Mouse (Mus musculus) T-cell, adult 2 months (primary cell): ENCODE measurements around the gene Fpr2.
A peak's percentile ranks its signal among the peaks of the same experiment; 100 is the strongest.
"Not testable (repeated sequence)": the region's sequence is repeated elsewhere in the genome, so short reads cannot be mapped to it uniquely, and the experiment has no call there.

ENCODE experiments used
- DNase-seq: peaks from one replicate; pipeline ENCODE4 v3.0.0; 2022; ENCODE audit warnings: low spot score

The Fpr2 gene

DNA sequence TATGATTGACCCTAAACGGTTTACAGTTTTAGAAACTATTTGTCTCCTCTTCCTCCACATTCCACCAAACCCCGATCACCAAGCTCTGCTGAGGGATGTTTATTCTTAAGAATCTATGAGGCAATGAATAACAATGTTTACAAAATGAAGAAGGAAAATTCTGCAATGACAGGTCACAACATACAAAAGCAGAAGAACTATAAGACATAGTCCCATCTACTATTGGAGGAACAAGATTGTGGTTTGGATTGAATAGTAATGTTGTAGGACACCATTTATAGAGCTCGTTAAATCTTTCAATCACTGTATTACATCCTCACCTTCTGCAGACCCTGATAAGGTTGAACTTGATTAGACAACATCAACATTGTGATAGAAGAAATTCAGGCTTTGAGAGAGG, 5.0 kb upstream of the Fpr2 start:
- no peak for DNase-seq

DNA sequence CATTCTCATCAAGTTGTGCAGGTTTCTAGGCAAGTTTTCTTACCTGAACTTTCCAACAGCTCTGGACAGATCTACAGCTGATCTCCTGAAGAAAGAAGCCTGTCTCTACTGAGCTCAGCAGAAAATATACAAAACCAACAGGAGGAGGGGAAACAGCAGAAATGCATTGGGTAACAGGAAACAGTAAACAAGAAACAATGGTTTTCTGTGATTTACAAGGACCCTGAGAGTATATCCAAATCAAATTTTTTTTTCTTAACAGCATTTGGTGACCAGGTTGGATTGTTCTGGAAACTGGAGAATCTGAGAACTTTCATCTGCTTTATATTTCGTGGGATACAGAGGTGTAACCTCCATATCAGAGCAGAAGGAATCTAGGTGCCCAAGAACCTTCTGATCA, 3.8 kb upstream of the Fpr2 start, which contains the start of gene Fpr1:
Fpr1 (minus strand) TSS at position 101 of the 400 bp plus-strand sequence.
- DNase-seq: no peak

DNA sequence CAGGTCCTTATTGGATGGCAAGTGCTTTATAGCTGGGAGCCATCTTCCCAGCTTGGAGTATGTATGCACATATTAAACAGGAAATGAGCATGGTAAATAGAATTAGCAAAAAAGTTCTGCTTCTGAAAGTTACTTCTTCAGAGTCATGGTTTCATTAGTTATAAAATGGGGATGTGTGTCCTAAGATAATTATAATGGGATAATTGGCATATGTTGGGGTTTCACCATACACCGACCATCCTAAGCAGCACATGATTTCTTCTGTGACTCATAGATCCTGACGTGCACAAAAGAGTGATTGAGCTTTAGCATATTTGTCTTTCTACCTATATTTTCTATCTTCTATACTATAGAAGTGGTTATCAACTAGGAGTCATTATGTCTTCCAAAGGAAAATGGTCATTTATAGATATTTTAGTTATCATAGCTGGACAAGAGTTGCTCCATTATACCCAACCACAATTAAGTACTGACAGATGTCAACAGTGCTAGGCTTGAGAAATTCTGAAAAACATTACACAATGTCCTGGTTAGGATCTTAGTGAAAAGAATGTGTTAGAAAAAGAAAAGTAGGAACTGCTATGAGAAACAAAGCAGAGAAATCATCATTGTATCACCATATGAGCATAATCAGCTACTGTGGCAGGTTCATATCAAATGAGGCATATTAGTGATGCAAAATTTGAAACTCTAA, 2.3 kb downstream of the Fpr2 start:
- no peak for DNase-seq

DNA sequence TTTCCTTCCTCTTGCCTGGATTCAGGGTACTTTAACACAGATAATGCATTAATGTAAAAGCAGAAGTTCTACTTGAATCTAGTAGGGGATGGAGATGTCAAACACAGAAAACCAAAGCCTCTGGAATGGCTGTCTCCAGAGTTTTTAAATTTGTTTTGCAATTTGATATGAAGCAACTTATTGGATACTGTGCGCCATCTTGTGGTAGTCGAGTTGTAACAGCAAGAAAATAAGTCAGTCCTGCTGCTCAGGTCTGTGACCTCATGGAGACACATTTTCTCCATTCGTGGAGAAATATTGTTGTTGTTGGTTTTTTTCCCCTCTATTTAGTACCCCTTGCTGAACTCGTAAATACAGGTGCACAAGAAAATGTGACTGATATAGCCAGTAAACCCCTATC, 8.4 kb downstream of the Fpr2 start:
- DNase-seq: peak; percentile 23

DNA sequence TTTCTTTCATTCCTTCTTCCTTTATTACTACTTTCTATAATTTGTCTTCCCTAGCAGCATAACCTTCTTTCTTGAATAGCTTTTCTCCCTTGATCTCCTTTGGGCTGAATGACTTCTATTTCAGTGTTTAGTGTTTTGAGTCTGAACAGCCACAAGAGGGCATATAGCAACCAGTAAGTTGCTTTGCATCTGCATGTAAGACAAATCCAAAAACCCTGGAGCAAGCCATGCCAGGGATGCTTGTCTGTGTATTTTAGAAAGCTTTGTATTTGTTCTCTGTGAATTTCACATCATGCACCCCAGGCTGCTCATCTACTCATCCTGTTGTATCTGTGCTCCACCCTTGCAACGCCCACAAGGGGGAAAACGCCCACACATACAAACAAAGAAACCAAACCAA, 11.6 kb downstream of the Fpr2 start:
- DNase-seq: no peak

DNA sequence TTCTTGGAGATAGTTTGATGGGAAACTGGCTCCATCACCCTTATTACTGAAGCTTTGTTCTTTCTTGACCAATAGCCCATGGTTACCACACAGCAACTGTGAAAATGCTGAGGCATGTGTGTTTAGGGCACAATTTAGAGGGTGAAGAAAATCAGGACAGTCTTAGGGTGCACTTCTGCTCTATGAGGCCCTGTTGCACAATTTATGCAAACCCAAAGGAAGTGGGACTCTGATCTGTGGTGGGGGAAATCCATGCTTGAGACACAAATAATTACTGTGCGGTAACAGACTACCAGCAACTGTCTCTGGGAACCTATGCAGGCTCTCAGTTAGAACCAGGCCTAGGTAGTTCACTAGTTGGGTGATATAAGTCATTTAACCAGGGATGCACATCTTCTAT, 13.1 kb downstream of the Fpr2 start:
- no peak for DNase-seq

DNA sequence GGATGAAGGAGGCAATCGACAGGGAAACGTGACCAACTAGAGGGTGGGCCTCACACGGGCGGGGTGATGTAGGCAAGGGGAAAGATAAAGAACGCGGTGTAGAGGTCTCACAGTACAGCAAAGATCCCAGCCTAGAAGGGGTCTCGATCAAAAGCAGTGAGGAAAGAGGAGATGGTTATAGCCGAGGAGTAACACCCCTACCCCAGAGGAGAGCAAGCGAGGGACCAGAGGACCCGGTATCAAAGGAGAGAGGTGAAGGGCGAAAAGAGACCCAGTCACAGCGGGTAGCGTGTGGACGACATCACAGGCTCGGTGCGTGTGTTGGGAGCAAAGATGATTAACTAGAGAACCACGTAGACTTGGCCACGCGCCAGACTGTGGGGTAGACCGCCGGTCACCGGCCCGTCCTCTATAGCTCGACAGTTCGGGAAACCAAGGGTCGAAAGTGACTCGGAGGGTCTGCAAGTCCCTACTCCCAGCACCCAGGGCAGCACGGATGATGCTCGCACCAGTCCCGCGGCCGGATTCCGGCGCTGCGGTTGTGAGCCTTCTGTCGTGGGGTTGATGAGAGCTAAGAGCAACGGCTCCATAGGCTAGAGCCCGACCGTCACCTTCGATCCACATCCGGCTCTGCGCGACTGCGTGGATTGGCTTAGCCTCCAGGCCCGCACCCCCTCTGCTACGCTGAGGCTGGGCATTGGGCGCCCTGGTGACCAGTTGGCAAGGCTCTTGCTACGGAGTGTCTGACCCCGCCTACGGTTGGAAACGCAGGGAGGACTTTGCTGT, 22.2 kb downstream of the Fpr2 start:
- peak; percentile 48 for DNase-seq

DNA sequence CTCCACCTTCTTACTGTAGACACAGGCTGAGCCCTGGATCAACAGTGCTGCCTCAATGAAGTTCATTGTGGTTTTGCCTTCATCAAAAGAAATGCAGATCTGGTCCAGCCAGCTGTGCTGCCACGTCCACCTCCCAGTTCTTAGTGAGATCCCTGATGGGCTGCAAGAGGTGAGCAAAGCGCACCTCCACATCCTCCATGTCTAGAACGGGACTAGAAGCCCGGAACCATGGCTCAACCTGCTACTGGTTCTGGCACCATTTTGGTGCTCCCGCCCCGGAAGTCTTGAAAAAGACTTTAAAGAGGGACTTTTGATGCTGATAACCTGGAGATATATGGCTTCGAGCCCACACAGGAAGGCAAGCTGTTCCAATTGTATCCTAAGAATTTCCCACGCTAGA, 25.0 kb downstream of the Fpr2 start:
- not testable (repeated sequence) for DNase-seq

DNA sequence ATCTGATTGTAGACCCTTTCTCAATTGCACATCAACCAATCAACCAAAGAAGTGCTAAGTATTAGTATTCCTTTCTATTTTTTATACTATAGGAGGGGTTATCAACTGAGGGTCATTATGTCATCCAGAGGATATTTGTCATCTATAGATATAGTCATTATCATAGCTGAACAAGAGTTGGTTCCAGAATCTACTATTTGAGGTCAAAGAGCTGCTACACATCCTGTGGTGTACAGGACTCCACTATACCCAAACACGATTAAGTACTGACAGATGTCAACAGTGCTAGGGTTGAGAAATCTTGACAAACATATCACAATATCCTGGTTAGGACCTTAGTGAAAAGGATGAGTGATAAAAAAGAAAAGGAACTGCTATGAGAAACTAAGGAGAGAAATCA, 29.8 kb downstream of the Fpr2 start:
- DNase-seq: no peak

DNA sequence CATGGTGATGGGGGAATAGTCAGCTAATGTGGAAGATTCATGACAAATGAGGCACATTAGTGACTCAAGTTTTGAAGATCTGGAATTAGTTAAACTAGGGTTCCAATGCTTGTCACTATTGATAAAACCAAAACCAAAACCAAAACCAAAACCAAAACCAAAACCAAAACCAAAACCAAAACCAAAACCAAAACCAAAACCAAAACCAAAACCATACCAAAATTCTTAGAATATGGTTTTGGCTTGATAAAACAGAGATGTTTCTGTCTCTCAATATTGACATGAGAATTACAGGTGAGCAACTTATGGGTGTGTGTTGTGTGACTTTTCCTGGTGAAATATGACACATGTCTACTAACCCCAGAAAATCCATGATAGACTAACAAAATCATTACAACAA, 30.2 kb downstream of the Fpr2 start:
- DNase-seq: no peak
